Mouse (Mus musculus) embryonic fibroblast, embryonic 13.5 days (primary cell): ENCODE results near the gene Tnrc6b. TPM values are rescaled to one million over a fixed set of nuclear protein-coding genes. Genes with fewer than 3 reads are reported as not detected.

Experiments used
- H3K27ac ChIP-seq: 2 replicates; pipeline ENCODE4 v1.5.1; 2012; ENCODE audit warnings: low read length, control low read depth, inconsistent platforms; ENCODE audit not compliant: insufficient read depth
- H3K4me1 ChIP-seq: 2 replicates; pipeline ENCODE4 v1.6.1; 2011; ENCODE audit warnings: low read length; ENCODE audit not compliant: control insufficient read depth, insufficient read depth
- H3K4me3 ChIP-seq: 2 replicates; pipeline ENCODE4 v1.5.1; 2011; ENCODE audit warnings: mild to moderate bottlenecking, control low read depth, low read length; ENCODE audit not compliant: insufficient read depth
- CTCF ChIP-seq: IDR thresholded peaks from 2 replicates; pipeline ENCODE4 v1.5.1; 2011; ENCODE audit warnings: mild to moderate bottlenecking, control low read depth, low read length, moderate library complexity, borderline replicate concordance; ENCODE audit not compliant: insufficient read depth
- POLR2A ChIP-seq: IDR thresholded peaks from 2 replicates; pipeline ENCODE4 v1.6.1; 2011; ENCODE audit warnings: low read depth, mild to moderate bottlenecking, control low read depth, low read length, moderate library complexity
- polyA plus RNA-seq: library from polyadenylated mRNA; stranded (reverse); fragments of >200 nt; gene quantifications from 2 replicates; pipeline ENCODE4 v1.2.4, GENCODE M21; 2011; ENCODE audit warnings: low read depth; ENCODE audit not compliant: missing spikeins, insufficient read length

Gene Tnrc6b
- polyA plus RNA-seq, 1 experiment, result 37.0 TPM

GRCm38 (mm10) chr15:80798367-80799073, 87.4 kb downstream of the Tnrc6b start:
- H3K27ac ChIP-seq, result peak overlapping the region; percentile 85
- H3K4me1 ChIP-seq, result peaks cover 3% of the 10 kb centered on the region; the same call in 1 of the 2 replicates
- TF ChIP-seq CTCF (no peak), POLR2A (peak; percentile 99)
- H3K4me3 ChIP-seq, result peak overlapping the region; percentile 78

DNA sequence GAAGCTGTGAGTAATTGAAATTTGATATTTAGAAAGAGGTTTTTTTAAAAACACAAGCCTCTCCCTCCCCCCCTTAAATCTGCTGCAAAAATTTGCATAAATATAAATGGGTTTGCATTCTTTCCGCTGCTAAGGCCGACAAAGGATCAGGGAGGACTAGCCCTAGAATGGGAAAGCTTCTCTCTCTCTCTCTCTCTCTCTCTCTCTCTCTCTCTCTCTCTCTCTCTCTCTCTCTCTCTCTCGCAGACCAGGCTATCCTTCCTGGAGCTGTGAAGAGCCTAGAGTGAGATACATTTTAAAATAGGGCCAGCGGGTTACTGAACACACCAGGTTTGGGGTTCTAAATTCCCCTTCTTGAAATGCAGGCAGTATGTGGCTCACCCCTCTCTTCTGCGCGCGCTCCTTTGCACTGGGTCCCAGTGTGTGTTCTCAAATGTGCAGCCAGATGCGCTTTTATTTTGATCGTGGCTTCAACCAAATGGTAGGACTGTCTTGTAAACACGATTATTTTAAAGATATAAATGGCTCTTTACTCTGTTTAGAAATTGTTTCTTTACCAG, 88.0 kb downstream of the Tnrc6b start:
- Histone ChIP-seq H3K27ac (peak overlapping the region; percentile 88), H3K4me1 (peaks cover 3% of the 10 kb centered on the region; the same call in 1 of the 2 replicates), H3K4me3 (peak overlapping the region; percentile 75)
- TF ChIP-seq CTCF (no peak), POLR2A (peak; percentile 35; the same call in 1 of the 2 replicates)

DNA sequence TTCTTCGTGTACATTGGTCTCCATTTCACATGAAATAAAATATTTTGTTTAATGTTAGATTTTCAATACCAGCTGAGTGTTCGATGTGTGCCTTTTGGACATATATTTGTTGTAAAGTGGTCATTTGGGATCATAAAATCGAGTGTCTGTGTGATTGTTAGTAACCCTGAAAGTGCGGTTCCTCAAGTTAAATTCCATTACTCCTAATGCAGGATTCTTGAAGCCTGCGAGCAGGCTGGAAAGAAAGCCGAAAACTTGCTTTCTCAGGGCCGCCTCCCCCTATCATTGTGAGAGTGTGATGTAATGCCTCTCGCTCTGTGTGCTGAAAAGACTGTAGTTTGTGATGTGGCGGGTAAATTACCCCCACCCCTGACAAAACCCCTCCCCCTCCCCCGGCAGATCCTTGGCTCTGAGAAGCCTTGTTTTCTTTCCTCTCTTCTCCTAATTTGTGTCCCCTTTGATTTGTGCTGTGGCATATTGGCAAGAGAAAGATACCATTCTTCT, 88.6 kb downstream of the Tnrc6b start:
- TF ChIP-seq CTCF (no peak), POLR2A (0 out of 2 replicates have a peak, but pooled peaks have one; percentile 34)
- H3K27ac ChIP-seq, result peak overlapping the region; percentile 88
- peak overlapping the region; percentile 75 for H3K4me3 ChIP-seq
- peaks cover 3% of the 10 kb centered on the region; the same call in 1 of the 2 replicates for H3K4me1 ChIP-seq

- TF ChIP-seq CTCF (no peak), POLR2A (no peak)
- Histone ChIP-seq H3K27ac (no peak overlapping the region), H3K4me1 (peaks cover 3% of the 10 kb centered on the region; the same call in 1 of the 2 replicates), H3K4me3 (peak overlapping the region; percentile 34)
Measured at GRCm38 (mm10) chr15:80800201-80800600, 89.1 kb downstream of the Tnrc6b start.

- peaks cover 3% of the 10 kb centered on the region; the same call in 1 of the 2 replicates for H3K4me1 ChIP-seq
- H3K27ac ChIP-seq, result no peak overlapping the region
- H3K4me3 ChIP-seq, result peak overlapping the region; percentile 34
- no peak for TF ChIP-seq CTCF
- TF ChIP-seq POLR2A, result no peak
Measured at GRCm38 (mm10) chr15:80800765-80801164, 89.7 kb downstream of the Tnrc6b start.

- no peak for TF ChIP-seq CTCF
- no peak for TF ChIP-seq POLR2A
- H3K4me3 ChIP-seq, result no peak overlapping the region
- H3K4me1 ChIP-seq, result peaks cover 3% of the 10 kb centered on the region; the same call in 1 of the 2 replicates
- no peak overlapping the region for H3K27ac ChIP-seq
Measured at GRCm38 (mm10) chr15:80801597-80801996, 90.5 kb downstream of the Tnrc6b start.

GRCm38 (mm10) chr15:80807162-80807561, 96.0 kb downstream of the Tnrc6b start:
- TF ChIP-seq POLR2A (no peak), CTCF (no peak)
- H3K4me1 ChIP-seq, result peaks cover 4% of the 10 kb centered on the region; the same call in 1 of the 2 replicates
- H3K4me3 ChIP-seq, result no peak overlapping the region
- H3K27ac ChIP-seq, result no peak overlapping the region

DNA sequence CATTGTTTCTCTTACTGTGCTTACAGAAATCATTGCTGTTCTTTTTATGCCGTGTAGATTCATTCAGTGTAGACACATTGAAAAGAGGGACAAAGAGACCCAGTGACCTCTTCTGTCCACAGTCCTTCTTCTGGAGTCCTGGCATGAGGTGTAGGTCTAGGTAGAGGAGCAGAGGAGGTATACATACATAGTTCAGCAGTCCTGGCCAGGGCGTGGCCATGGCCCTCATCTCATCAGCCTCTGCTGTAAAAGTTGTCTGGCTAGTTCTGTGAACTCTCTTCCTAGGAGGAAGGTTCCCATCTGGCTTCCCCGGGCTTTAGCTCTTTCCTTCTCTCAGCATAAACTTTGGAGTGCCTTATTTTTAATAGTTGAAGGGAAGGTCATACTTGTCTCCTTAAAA, 99.1 kb downstream of the Tnrc6b start:
- H3K27ac ChIP-seq, result no peak overlapping the region
- H3K4me1 ChIP-seq, result peaks cover 6% of the 10 kb centered on the region; the same call in 1 of the 2 replicates
- no peak for TF ChIP-seq CTCF
- no peak for TF ChIP-seq POLR2A
- H3K4me3 ChIP-seq, result no peak overlapping the region

DNA sequence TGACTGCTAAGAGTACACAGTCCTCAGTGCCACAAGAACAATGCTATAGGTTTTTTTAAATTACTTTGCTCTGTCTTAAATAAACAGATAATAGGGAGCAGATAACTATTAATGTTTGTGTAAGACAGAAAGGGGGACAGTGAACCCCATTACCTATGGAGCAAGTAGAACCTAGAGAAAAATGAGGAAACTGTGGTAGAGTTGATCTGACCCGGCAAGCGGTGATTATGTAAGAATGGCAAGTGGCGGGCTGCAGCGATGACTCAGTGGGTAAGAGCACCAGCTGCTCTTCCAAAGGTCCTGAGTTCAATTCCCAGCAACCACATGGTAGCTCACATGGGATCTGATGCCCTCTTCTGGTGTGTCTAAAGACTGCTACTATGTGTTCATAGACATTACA, 101.7 kb downstream of the Tnrc6b start:
- peaks cover 6% of the 10 kb centered on the region; the same call in 1 of the 2 replicates for H3K4me1 ChIP-seq
- peak overlapping the region; percentile 60; the same call in 1 of the 2 replicates for H3K27ac ChIP-seq
- no peak for TF ChIP-seq CTCF
- TF ChIP-seq POLR2A, result no peak
- no peak overlapping the region for H3K4me3 ChIP-seq

- no peak for TF ChIP-seq CTCF
- no peak overlapping the region for H3K27ac ChIP-seq
- peaks cover 6% of the 10 kb centered on the region; the same call in 1 of the 2 replicates for H3K4me1 ChIP-seq
- H3K4me3 ChIP-seq, result no peak overlapping the region
Measured at GRCm38 (mm10) chr15:80814792-80815191, 103.7 kb downstream of the Tnrc6b start.
